Comparison of ENCODE assay signal across 14 mouse cellular contexts in the genomic region with DNA sequence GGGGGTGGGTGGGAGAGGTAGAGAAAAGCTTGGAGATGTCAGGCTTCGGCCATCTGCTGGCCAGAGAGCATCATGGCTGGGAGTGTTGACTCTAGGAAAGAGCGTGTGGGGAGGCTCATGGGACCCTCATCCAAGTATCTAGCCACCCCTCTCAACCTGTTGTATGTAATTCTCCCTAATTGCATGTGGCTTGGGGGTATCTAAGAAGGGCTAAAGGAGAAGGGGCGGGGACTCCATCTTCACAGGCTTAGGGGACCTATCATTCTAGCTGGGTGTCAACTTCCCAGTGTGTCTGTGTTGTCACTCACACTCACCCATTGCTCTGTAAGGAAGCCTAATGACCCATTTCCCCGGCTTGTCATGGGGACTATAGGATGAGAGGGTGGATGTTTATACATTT. TPM values are rescaled to one million over a fixed set of nuclear protein-coding genes. Genes with fewer than 3 reads are reported as not detected.
"Had no signal": no experiment of that assay in that cellular context is flagged by ENCODE, and none has a peak within 500 bp of the region (broad histone marks: within the 10 kb centered on the region; RNA-seq: fewer than 3 reads in every experiment).

No protein-coding gene starts in this region.

- ATAC-seq: inflammation-experienced regulatory T-cells, adult 6 months; intestine, postnatal 0 days; liver, postnatal 0 days; midbrain, embryonic 15.5 days had no signal

- DNase-seq: kidney, adult 9 months; kidney, postnatal 10 days; kidney, postnatal 4 days; liver, embryonic 13.5 days; liver, postnatal 0 days; right cerebral cortex, postnatal 14 days; thymus, postnatal 14 days had no signal

- H3K4me1 ChIP-seq: limb, embryonic 10.5 days; midbrain, embryonic 15.5 days; neural tube, embryonic 13.5 days had no signal

- H3K4me3 ChIP-seq: left cerebral cortex, adult 2 months; limb, embryonic 10.5 days; liver, embryonic 13.5 days; midbrain, embryonic 10.5 days; midbrain, embryonic 15.5 days; neural tube, embryonic 13.5 days had no signal

RNA-seq across cellular contexts. Expression of gene Tlr9, which starts 9.4 kb away (rescaled TPM):
- polyA plus RNA-seq: limb, embryonic 10.5 days; midbrain, embryonic 10.5 days; neural tube, embryonic 13.5 days had no signal
